Mouse (Mus musculus): ENCODE data around the gene Dhx35.

Gene Dhx35

DNA sequence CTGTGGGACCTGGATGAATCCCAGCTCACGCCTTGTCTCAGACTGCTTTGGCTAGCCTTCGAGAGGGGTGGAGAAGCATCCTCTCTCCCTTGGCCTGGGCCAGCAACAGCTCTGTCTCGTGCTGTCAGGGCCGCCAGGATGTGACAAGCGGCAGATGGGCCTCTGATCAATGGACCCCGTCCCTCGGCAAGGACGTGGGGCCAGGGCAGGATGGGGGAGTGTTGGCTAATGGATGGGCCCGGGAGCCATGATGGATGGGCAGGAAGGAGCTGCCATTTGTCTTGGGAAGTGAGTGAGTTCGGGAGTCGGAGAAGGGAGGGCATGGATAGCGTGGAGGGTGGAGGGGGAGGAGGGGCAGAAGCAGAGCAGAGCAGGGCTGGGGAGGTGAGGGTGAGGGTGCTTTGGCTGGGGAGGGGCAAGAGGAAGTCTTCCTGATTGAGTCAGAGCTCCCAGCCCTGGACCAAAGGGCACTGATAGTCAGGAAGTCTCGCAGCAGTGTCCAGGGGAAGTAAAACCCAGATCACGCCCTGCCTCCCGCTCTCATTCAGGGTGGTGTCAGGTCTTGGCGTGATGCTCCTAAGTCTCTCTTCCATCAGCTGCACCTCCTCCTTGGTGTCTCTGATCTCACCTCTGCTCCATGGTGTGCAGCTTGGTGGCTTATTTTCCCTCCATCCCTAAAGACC is 98.7 kb downstream of the Dhx35 start:
- DNase-seq (ENCODE audit: low spot score): peak; percentile 44

DNA sequence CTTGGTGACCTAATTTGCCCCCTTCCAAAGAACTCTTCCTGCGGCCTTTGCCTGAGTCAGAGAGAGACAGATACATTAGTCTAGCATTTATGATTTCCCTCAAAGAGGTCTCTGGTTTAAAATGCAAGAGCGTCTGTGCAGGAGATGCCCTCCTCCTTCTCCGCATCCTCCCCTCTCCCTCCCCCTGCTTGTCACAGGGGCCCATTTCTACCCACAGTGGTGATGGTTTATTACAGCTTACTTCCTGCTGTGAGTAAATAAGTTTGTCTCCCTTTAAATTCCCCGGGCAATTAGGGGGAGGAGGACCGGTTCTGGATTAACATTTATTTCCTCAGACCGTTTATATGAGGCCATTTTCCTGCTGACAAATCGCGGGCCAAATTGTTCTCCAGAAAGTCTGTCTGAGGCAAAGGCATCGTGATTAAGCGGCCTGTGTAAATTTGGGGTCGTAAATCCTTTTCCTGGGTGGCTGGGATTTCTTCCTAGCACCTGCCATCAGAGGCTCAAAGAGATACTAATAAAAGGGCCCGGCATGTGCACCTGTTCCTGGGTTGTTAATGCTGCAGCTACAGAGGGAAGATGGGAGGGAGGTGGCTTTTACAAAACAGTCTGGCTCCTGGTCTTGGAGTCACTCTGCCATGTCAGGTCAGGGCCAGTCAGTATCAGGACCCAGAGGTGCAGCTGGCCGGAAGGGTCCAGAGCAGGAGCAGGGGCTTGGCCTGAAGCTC is 104.0 kb downstream of the Dhx35 start:
- DNase-seq (ENCODE audit: low spot score): no peak
